7 mouse cellular contexts compared by ENCODE assay signal in genomic region chr7:127478635-127479317, GRCm38 (mm10). TPM values are rescaled to one million over a fixed set of nuclear protein-coding genes. Genes with fewer than 3 reads are reported as not detected.
DNase-seq lines count a peak whose midpoint lies in the region; ATAC-seq and TF ChIP-seq lines count a peak whose summit lies in the region.

Fbrs (plus strand) TSS chr7:127479199.

- H3K36me3 ChIP-seq in embryonic facial prominence, embryonic 13.5 days: peaks cover 61% of the 10 kb centered on the region
- peaks cover 28% of the 10 kb centered on the region for H3K36me3 ChIP-seq in midbrain, embryonic 11.5 days (ENCODE audit: control insufficient read depth, insufficient read depth, low read length)
- H3K36me3 ChIP-seq in spleen, adult 2 months (ENCODE audit: control insufficient read depth, insufficient read depth, low read length): peaks cover 39% of the 10 kb centered on the region

- intact Hi-C loops in left cerebral cortex, postnatal 4 days (cut with DNase I): loop anchor here (10.0 kb wide), 1 partner anchor 114 kb away; no protein-coding TSS in a partner anchor

- H3K27me3 ChIP-seq in embryonic facial prominence, embryonic 13.5 days: no peaks in the 10 kb centered on the region
- no peaks in the 10 kb centered on the region for H3K27me3 ChIP-seq in midbrain, embryonic 11.5 days (ENCODE audit: control insufficient read depth, insufficient read depth, low read length)
- H3K27me3 ChIP-seq in spleen, adult 2 months (ENCODE audit: control insufficient read depth, insufficient read depth, low read length): no peaks in the 10 kb centered on the region

- ATAC-seq in embryonic facial prominence, embryonic 13.5 days (ENCODE audit: insufficient number of reproducible peaks, insufficient read depth, low FRiP score, low TSS enrichment, low read depth): peak; percentile 66
- ATAC-seq in midbrain, embryonic 11.5 days (ENCODE audit: low FRiP score): peak; percentile 86

- peak within 1 kb of the TSS; percentile 98 for H3K4me2 ChIP-seq in embryonic facial prominence, embryonic 13.5 days
- H3K4me2 ChIP-seq in midbrain, embryonic 11.5 days: peak within 1 kb of the TSS; percentile 99

- no peak for TF ChIP-seq CTCF in spleen, adult 2 months (IDR thresholded peaks at IDR 0.05; ENCODE audit: extremely low read depth, insufficient read depth, insufficient read length, insufficient replicate concordance)

- H3K9ac ChIP-seq in embryonic facial prominence, embryonic 13.5 days: peak within 1 kb of the TSS; percentile 98
- H3K9ac ChIP-seq in midbrain, embryonic 11.5 days (ENCODE audit: low read length): peak within 1 kb of the TSS; percentile 80

- no peaks in the 10 kb centered on the region for H3K9me3 ChIP-seq in embryonic facial prominence, embryonic 13.5 days
- no peaks in the 10 kb centered on the region for H3K9me3 ChIP-seq in midbrain, embryonic 11.5 days (ENCODE audit: control insufficient read depth, low read length)

- peak within 1 kb of the TSS; percentile 99 for H3K4me3 ChIP-seq in embryonic facial prominence, embryonic 13.5 days
- H3K4me3 ChIP-seq in midbrain, embryonic 11.5 days (ENCODE audit: low read depth, low read length): peak within 1 kb of the TSS; percentile 68
- peak within 1 kb of the TSS; percentile 82 for H3K4me3 ChIP-seq in spleen, adult 2 months (ENCODE audit: extremely low read depth, insufficient read depth, insufficient read length)

- WGBS in embryonic facial prominence, embryonic 13.5 days: under 1% methylated on average over 62 of the region's 62 CpGs
- 0% methylated on average over 52 of the region's 62 CpGs for WGBS in midbrain, embryonic 11.5 days
- under 1% methylated on average over 61 of the region's 62 CpGs for WGBS in spleen, adult 2 months

- H3K27ac ChIP-seq in embryonic facial prominence, embryonic 13.5 days: peak within 1 kb of the TSS; percentile 98
- peak within 1 kb of the TSS; percentile 91 for H3K27ac ChIP-seq in midbrain, embryonic 11.5 days (ENCODE audit: low read depth, low read length)
- peak within 1 kb of the TSS; percentile 98 for H3K27ac ChIP-seq in spleen, adult 2 months (ENCODE audit: insufficient read depth, low read length)

- peaks cover 26% of the 10 kb centered on the region for H3K4me1 ChIP-seq in embryonic facial prominence, embryonic 13.5 days
- peaks cover 15% of the 10 kb centered on the region for H3K4me1 ChIP-seq in midbrain, embryonic 11.5 days (ENCODE audit: control insufficient read depth, insufficient read depth, low read length)
- peaks cover 4% of the 10 kb centered on the region; the same call in 1 of the 2 replicates for H3K4me1 ChIP-seq in spleen, adult 2 months (ENCODE audit: control insufficient read depth, insufficient read depth, insufficient read length)

- TF ChIP-seq POLR2A in spleen, adult 2 months (IDR thresholded peaks at IDR 0.05; ENCODE audit: low read depth, low read length): no peak; the same call in 1 of the 2 replicates

- DNase-seq in adrenal gland, postnatal 4 days (ENCODE audit: low spot score in 2 of 2): peak; percentile 78 to 90
- DNase-seq in heart, adult 11 months: peak; percentile 100
- DNase-seq in kidney, adult 11 months: peak; percentile 98
- peak; percentile 99 for DNase-seq in left cerebral cortex, postnatal 4 days
- no peak for DNase-seq in midbrain, embryonic 11.5 days (ENCODE audit: low spot score, missing footprints)
- DNase-seq in spleen, adult 2 months (ENCODE audit: low read depth in 1 of 2, low spot score in 2 of 2): peak; percentile 28 to 82

RNA-seq across cellular contexts. Expression of gene Fbrs, which starts in this region (rescaled TPM):
- total RNA-seq in adrenal gland, postnatal 4 days (2021): 10 to 100 TPM; 90.8 to 94.0 TPM
- polyA plus RNA-seq in embryonic facial prominence, embryonic 13.5 days (2015; fragmentation: Nextera tagmentation; extraction: Ambion mirVana): 12.2 and 15.3 TPM in 2 replicates
- 10 to 100 TPM; 70.8 to 71.2 TPM for total RNA-seq in left cerebral cortex, postnatal 4 days (2021)
- polyA plus RNA-seq in midbrain, embryonic 11.5 days (2014; fragmentation: Nextera tagmentation; extraction: Ambion mirVana): 9.8 and 10.7 TPM in 2 replicates
- polyA plus RNA-seq in spleen, adult 2 months (2012; rRNA removed): 56.1 and 61.0 TPM in 2 replicates
